Mouse (Mus musculus) cerebellum, adult 2 months (tissue): Measurements from ENCODE around the gene Caln1. TPM values are rescaled to one million over a fixed set of nuclear protein-coding genes. Genes with fewer than 3 reads are reported as not detected.

ENCODE experiments used
- DNase-seq, 2 experiments: peaks; one replicate each; pipeline ENCODE4 v3.0.0; 2021
- H3K27ac ChIP-seq: fragments of 200-500 bp; 2 replicates; pipeline ENCODE4 v1.5.1; 2012; ENCODE audit warnings: low read length, control low read depth, inconsistent platforms; ENCODE audit not compliant: insufficient read depth
- H3K27me3 ChIP-seq: fragments of 200-500 bp; 2 replicates; pipeline ENCODE4 v1.6.1; 2012; ENCODE audit warnings: inconsistent platforms, mild to moderate bottlenecking, low read length, moderate library complexity; ENCODE audit not compliant: control insufficient read depth, insufficient read depth
- H3K4me1 ChIP-seq: fragments of 200-500 bp; 2 replicates; pipeline ENCODE4 v1.6.1; 2011; ENCODE audit warnings: low read length; ENCODE audit not compliant: control insufficient read depth, insufficient read depth
- H3K4me3 ChIP-seq: fragments of 200-500 bp; replicated peaks from 2 replicates; pipeline ENCODE3; 2011; ENCODE audit warnings: mild to moderate bottlenecking, low read depth, low read length, control low read depth; ENCODE audit not compliant: insufficient read depth
- CTCF ChIP-seq: fragments of 200-500 bp; IDR thresholded peaks from 2 replicates; pipeline ENCODE4 v1.5.1; 2011; ENCODE audit warnings: low read depth, mild to moderate bottlenecking, control low read depth, low read length, moderate library complexity, borderline replicate concordance; ENCODE audit not compliant: insufficient read depth
- POLR2A ChIP-seq: fragments of 200-500 bp; IDR thresholded peaks from 2 replicates; pipeline ENCODE4 v1.6.1; 2011; ENCODE audit warnings: low read length, control low read depth, borderline replicate concordance; ENCODE audit not compliant: insufficient read depth
- WGBS: fragments of 180-500 bp; shearing (Covaris S2); methylation state at CpG from one replicate; pipeline ENCODE4 v1.1.7; 2018; 5-methylcytosine and 5-hydroxymethylcytosine counted together
- polyA plus RNA-seq: library from polyadenylated mRNA; depleted of rRNA; stranded (reverse); fragments of >200 nt; gene quantifications from 2 replicates; pipeline ENCODE4 v1.2.3, GENCODE M21; 2012

Gene Caln1
- polyA plus RNA-seq, 1 experiment = 123 TPM

- WGBS = 36% methylated on average over 5 of the region's 5 CpGs
Observed at GRCm38 (mm10) chr5:130797713-130798112, 428.5 kb downstream of the Caln1 start.

GRCm38 (mm10) chr5:130810314-130810713 is 441.1 kb downstream of the Caln1 start:
- TF ChIP-seq POLR2A = no peak
- TF ChIP-seq CTCF = no peak
- DNase-seq = peak; percentile 67 to 76
- H3K4me1 ChIP-seq = peaks cover 20% of the 10 kb centered on the region
- H3K27me3 ChIP-seq = no peaks in the 10 kb centered on the region
- H3K4me3 ChIP-seq = no peak overlapping the region
- 13% methylated on average over 6 of the region's 6 CpGs for WGBS
- H3K27ac ChIP-seq = peak overlapping the region; percentile 68

More at GRCm38 (mm10) chr5:130797713-130798112, 428.5 kb downstream of the Caln1 start:
- TF ChIP-seq CTCF (no peak), POLR2A (no peak)
- DNase-seq = peak; percentile 57 to 82
- Histone ChIP-seq H3K27me3 (no peaks in the 10 kb centered on the region), H3K27ac (peak overlapping the region; percentile 38; the same call in 1 of the 2 replicates), H3K4me1 (peaks cover 15% of the 10 kb centered on the region; the same call in 1 of the 2 replicates), H3K4me3 (no peak overlapping the region)

- Histone ChIP-seq H3K4me1 (peaks cover 26% of the 10 kb centered on the region), H3K27me3 (no peaks in the 10 kb centered on the region), H3K4me3 (no peak overlapping the region), H3K27ac (peak overlapping the region; percentile 68)
- TF ChIP-seq POLR2A (no peak), CTCF (no peak)
- WGBS = 10% methylated on average over 1 of the region's 1 CpGs
- DNase-seq = peak; percentile 68 to 73
Observed at GRCm38 (mm10) chr5:130810846-130811245, 441.6 kb downstream of the Caln1 start.

GRCm38 (mm10) chr5:130811266-130811665 is 442.0 kb downstream of the Caln1 start:
- 32% methylated on average over 3 of the region's 3 CpGs for WGBS
- Histone ChIP-seq H3K4me3 (no peak overlapping the region), H3K27ac (peak overlapping the region; percentile 68), H3K4me1 (peaks cover 26% of the 10 kb centered on the region), H3K27me3 (no peaks in the 10 kb centered on the region)
- DNase-seq = peak; percentile 53 to 70
- TF ChIP-seq CTCF (peak; percentile 70), POLR2A (no peak)

GRCm38 (mm10) chr5:130811966-130812365 is 442.7 kb downstream of the Caln1 start:
- 93% methylated on average over 3 of the region's 3 CpGs for WGBS
- H3K4me3 ChIP-seq = no peak overlapping the region
- TF ChIP-seq CTCF (peak; percentile 36), POLR2A (no peak)
- peaks cover 26% of the 10 kb centered on the region for H3K4me1 ChIP-seq
- DNase-seq = no peak
- H3K27ac ChIP-seq = no peak overlapping the region
- no peaks in the 10 kb centered on the region for H3K27me3 ChIP-seq

GRCm38 (mm10) chr5:130812556-130812955 is 443.3 kb downstream of the Caln1 start:
- WGBS = 75% methylated on average over 8 of the region's 8 CpGs
- TF ChIP-seq POLR2A = no peak
- TF ChIP-seq CTCF = no peak
- Histone ChIP-seq H3K4me3 (no peak overlapping the region), H3K27me3 (no peaks in the 10 kb centered on the region), H3K4me1 (peaks cover 26% of the 10 kb centered on the region), H3K27ac (no peak overlapping the region)
- no peak for DNase-seq

- Histone ChIP-seq H3K4me3 (no peak overlapping the region), H3K27ac (no peak overlapping the region), H3K27me3 (no peaks in the 10 kb centered on the region), H3K4me1 (peaks cover 26% of the 10 kb centered on the region)
- no peak for DNase-seq
- WGBS = 90% methylated on average over 9 of the region's 9 CpGs
- no peak for TF ChIP-seq POLR2A
- peak; percentile 38; the same call in 1 of the 2 replicates for TF ChIP-seq CTCF
Observed at GRCm38 (mm10) chr5:130813089-130813488, 443.8 kb downstream of the Caln1 start.

GRCm38 (mm10) chr5:130815352-130815751 is 446.1 kb downstream of the Caln1 start:
- DNase-seq = peak; percentile 40 to 56
- 37% methylated on average over 5 of the region's 5 CpGs for WGBS
- peak overlapping the region; percentile 34; the same call in 1 of the 2 replicates for H3K27ac ChIP-seq

More at GRCm38 (mm10) chr5:130815352-130815751, 446.1 kb downstream of the Caln1 start:
- H3K27me3 ChIP-seq = no peaks in the 10 kb centered on the region
- peaks cover 25% of the 10 kb centered on the region for H3K4me1 ChIP-seq
- no peak overlapping the region for H3K4me3 ChIP-seq
- TF ChIP-seq CTCF (no peak), POLR2A (no peak)
